16 mouse cellular contexts compared by ENCODE assay signal in the genomic region with DNA sequence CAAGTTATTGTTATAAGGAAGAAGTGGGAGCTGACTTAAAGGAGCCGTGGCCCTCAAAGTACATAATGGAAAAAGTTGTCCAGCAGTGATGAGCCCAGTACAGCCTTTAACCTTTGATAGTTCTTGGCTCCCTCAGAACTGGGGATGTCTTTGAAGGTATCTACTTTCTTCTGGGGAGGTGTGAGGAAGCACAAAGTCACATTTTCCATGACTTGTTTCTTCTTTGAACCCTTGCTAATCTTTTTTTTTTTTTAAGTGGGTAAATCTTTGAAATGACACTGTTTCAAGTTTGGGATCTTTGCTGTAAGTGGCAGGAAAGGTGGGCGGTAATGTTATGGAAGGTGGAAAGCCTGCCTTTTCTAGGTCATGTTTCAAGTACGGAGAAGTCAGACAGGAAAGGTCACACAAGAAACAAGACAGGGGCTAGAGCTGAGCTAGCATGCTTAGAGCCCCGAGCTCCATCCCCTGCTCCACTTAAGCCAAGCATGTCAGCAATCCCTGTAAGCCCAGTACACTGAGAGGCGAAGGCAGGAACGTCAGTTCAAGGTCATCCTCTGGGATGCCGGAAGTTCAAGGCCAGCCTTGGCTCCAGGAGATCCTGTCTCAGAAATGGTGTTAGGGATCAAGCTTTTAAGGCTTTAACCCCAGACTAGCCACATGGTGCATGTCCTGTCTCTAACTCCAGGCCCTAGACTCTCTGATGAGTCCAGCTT.
DNase-seq lines count a peak whose midpoint lies in the region; ATAC-seq and TF ChIP-seq lines count a peak whose summit lies in the region.
"Had no signal": no experiment of that assay in that cellular context is flagged by ENCODE, and none has a peak within 500 bp of the region (broad histone marks: within the 10 kb centered on the region; RNA-seq: fewer than 3 reads in every experiment).

No protein-coding gene starts in this region.

- H3K9ac ChIP-seq in heart, embryonic 13.5 days = no peak overlapping the region
- no peak overlapping the region for H3K9ac ChIP-seq in liver, postnatal 0 days (replicated peaks)
- H3K9ac ChIP-seq: forebrain, postnatal 0 days had no signal

- H3K4me3 ChIP-seq in heart, embryonic 13.5 days = no peak overlapping the region
- H3K4me3 ChIP-seq in liver, postnatal 0 days (ENCODE audit: low read depth, low read length) = no peak overlapping the region
- H3K4me3 ChIP-seq: left cerebral cortex, adult 2 months had no signal

- peak overlapping the region; percentile 16 for H3K27ac ChIP-seq in heart, embryonic 13.5 days (replicated peaks)
- H3K27ac ChIP-seq in liver, postnatal 0 days (ENCODE audit: low read depth) = no peak overlapping the region
- H3K27ac ChIP-seq: left cerebral cortex, adult 2 months had no signal

- TF ChIP-seq CTCF in liver, postnatal 0 days (IDR thresholded peaks at IDR 0.05; ENCODE audit: low read depth) = no peak

- H3K27me3 ChIP-seq in heart, embryonic 13.5 days (replicated peaks) = no peaks in the 10 kb centered on the region
- H3K27me3 ChIP-seq in liver, postnatal 0 days (ENCODE audit: insufficient read depth, low read length) = no peaks in the 10 kb centered on the region
- H3K27me3 ChIP-seq: Patski had no signal

- H3K36me3 ChIP-seq in heart, embryonic 13.5 days = no peaks in the 10 kb centered on the region
- no peaks in the 10 kb centered on the region for H3K36me3 ChIP-seq in liver, postnatal 0 days (replicated peaks; ENCODE audit: insufficient read depth, low read length)

- DNase-seq in heart, adult 8-10 months (ENCODE audit: low spot score) = no peak
- peak; percentile 18 for DNase-seq in 416B (ENCODE audit: low read depth)
- peak; percentile 72 for DNase-seq in CD4-positive, CD25-positive, alpha-beta regulatory T cell, adult 2 months (ENCODE audit: low read depth, low spot score)
- peak; percentile 75 for DNase-seq in induced T-regulatory cell, adult 2 months (ENCODE audit: low read depth)
- DNase-seq in cerebellum, adult 18-20 months = no peak
- DNase-seq in liver, postnatal 0 days = no peak
- DNase-seq: cerebellum, adult 11-12 months; forebrain, postnatal 0 days; gastrocnemius, postnatal 14 days; kidney, adult 9 months; lung, adult 18-20 months; lung, postnatal 36 days; midbrain, embryonic 14.5 days had no signal

- ATAC-seq in heart, embryonic 13.5 days (ENCODE audit: extremely low read depth, insufficient number of reproducible peaks, low FRiP score, low TSS enrichment) = no peak
- no peak for ATAC-seq in liver, postnatal 0 days
- ATAC-seq: forebrain, postnatal 0 days; Patski had no signal

- no peak for TF ChIP-seq EP300 in liver, postnatal 0 days (IDR thresholded peaks at IDR 0.05; ENCODE audit: low read depth)

- 57% methylated on average over 7 of the region's 7 CpGs for WGBS in heart, embryonic 13.5 days
- WGBS in liver, postnatal 0 days (ENCODE audit: insufficient replicate concordance) = 71% methylated on average over 7 of the region's 7 CpGs

- H3K4me2 ChIP-seq in heart, embryonic 13.5 days = no peak overlapping the region
- no peak overlapping the region for H3K4me2 ChIP-seq in liver, postnatal 0 days (ENCODE audit: low read depth, low read length)

- peaks cover 57% of the 10 kb centered on the region for H3K4me1 ChIP-seq in heart, embryonic 13.5 days
- H3K4me1 ChIP-seq in liver, postnatal 0 days (ENCODE audit: insufficient read depth) = peaks cover 24% of the 10 kb centered on the region

- no peaks in the 10 kb centered on the region for H3K9me3 ChIP-seq in heart, embryonic 13.5 days
- H3K9me3 ChIP-seq in liver, postnatal 0 days (ENCODE audit: low read length) = no peaks in the 10 kb centered on the region

Comparison
In these comparisons a context has a peak if more than half of its experiments do, and no peak if none do; other contexts are left out.
1. DNase-seq: peak in 416B (single experiment), CD4-positive, CD25-positive, alpha-beta regulatory T cell, adult 2 months (single experiment) and induced T-regulatory cell, adult 2 months (single experiment); none in heart, adult 8-10 months (single experiment), cerebellum, adult 18-20 months (0 of 2) and liver, postnatal 0 days (single experiment).